In genomic region chr9:100520586-100520985, GRCm38 (mm10) we compare ENCODE assay signal across 8 mouse cellular contexts. TPM values are rescaled to one million over a fixed set of nuclear protein-coding genes. Genes with fewer than 3 reads are reported as not detected.
A peak's percentile ranks its signal among the peaks of the same experiment; 100 is the strongest.
DNase-seq lines count a peak whose midpoint lies in the region; ATAC-seq and TF ChIP-seq lines count a peak whose summit lies in the region.

No protein-coding gene starts in this region.

- no peaks in the 10 kb centered on the region for H3K36me3 ChIP-seq in forebrain, embryonic 12.5 days (replicated peaks)
- no peaks in the 10 kb centered on the region for H3K36me3 ChIP-seq in forebrain, embryonic 16.5 days (ENCODE audit: control insufficient read depth, insufficient read depth)
- H3K36me3 ChIP-seq in intestine, embryonic 16.5 days (ENCODE audit: control insufficient read depth, insufficient read depth, low read length): no peaks in the 10 kb centered on the region
- H3K36me3 ChIP-seq in liver, embryonic 11.5 days (ENCODE audit: control insufficient read depth, insufficient read depth, low read length): no peaks in the 10 kb centered on the region

- no peak overlapping the region for H3K27ac ChIP-seq in forebrain, embryonic 12.5 days
- H3K27ac ChIP-seq in forebrain, embryonic 16.5 days (ENCODE audit: low read length): no peak overlapping the region
- H3K27ac ChIP-seq in bone marrow, adult 2 months (ENCODE audit: control insufficient read depth, insufficient read depth, low read depth, low read length, poor library complexity): no peak overlapping the region
- no peak overlapping the region for H3K27ac ChIP-seq in intestine, embryonic 16.5 days (ENCODE audit: low read length)
- no peak overlapping the region for H3K27ac ChIP-seq in liver, embryonic 11.5 days (ENCODE audit: low read depth, low read length)

- no peaks in the 10 kb centered on the region for H3K4me1 ChIP-seq in forebrain, embryonic 12.5 days
- no peaks in the 10 kb centered on the region for H3K4me1 ChIP-seq in forebrain, embryonic 16.5 days (replicated peaks; ENCODE audit: control insufficient read depth, insufficient read depth, low read length)
- no peaks in the 10 kb centered on the region for H3K4me1 ChIP-seq in bone marrow, adult 2 months (ENCODE audit: control insufficient read depth, insufficient read depth, low read length)
- no peaks in the 10 kb centered on the region for H3K4me1 ChIP-seq in intestine, embryonic 16.5 days (ENCODE audit: control insufficient read depth, insufficient read depth, low read length)
- peaks cover 5% of the 10 kb centered on the region; the same call in 1 of the 2 replicates for H3K4me1 ChIP-seq in liver, embryonic 11.5 days (replicated peaks; ENCODE audit: control insufficient read depth, insufficient read depth, low read length)

- H3K27me3 ChIP-seq in forebrain, embryonic 12.5 days: no peaks in the 10 kb centered on the region
- no peaks in the 10 kb centered on the region for H3K27me3 ChIP-seq in forebrain, embryonic 16.5 days (replicated peaks; ENCODE audit: control insufficient read depth, insufficient read depth, low read length)
- no peaks in the 10 kb centered on the region for H3K27me3 ChIP-seq in intestine, embryonic 16.5 days (replicated peaks; ENCODE audit: control insufficient read depth, insufficient read depth, low read length)
- no peaks in the 10 kb centered on the region for H3K27me3 ChIP-seq in liver, embryonic 11.5 days (replicated peaks; ENCODE audit: control insufficient read depth, insufficient read depth, low read length)

- no peak overlapping the region for H3K4me2 ChIP-seq in forebrain, embryonic 12.5 days
- no peak overlapping the region for H3K4me2 ChIP-seq in forebrain, embryonic 16.5 days (ENCODE audit: low read length)
- H3K4me2 ChIP-seq in intestine, embryonic 16.5 days (ENCODE audit: low read depth, low read length): no peak overlapping the region
- no peak overlapping the region for H3K4me2 ChIP-seq in liver, embryonic 11.5 days

- WGBS in forebrain, embryonic 12.5 days: 2% methylated on average over 2 of the region's 2 CpGs
- 2% methylated on average over 2 of the region's 2 CpGs for WGBS in forebrain, embryonic 16.5 days
- WGBS in bone marrow, adult 2 months: 4% methylated on average over 2 of the region's 2 CpGs
- WGBS in intestine, embryonic 16.5 days: 6% methylated on average over 2 of the region's 2 CpGs
- 3% methylated on average over 2 of the region's 2 CpGs for WGBS in liver, embryonic 11.5 days

- H3K9me3 ChIP-seq in forebrain, embryonic 12.5 days: no peaks in the 10 kb centered on the region
- H3K9me3 ChIP-seq in forebrain, embryonic 16.5 days (ENCODE audit: control insufficient read depth, low read length): no peaks in the 10 kb centered on the region
- no peaks in the 10 kb centered on the region for H3K9me3 ChIP-seq in intestine, embryonic 16.5 days (ENCODE audit: control insufficient read depth, low read length)
- H3K9me3 ChIP-seq in liver, embryonic 11.5 days (ENCODE audit: control insufficient read depth, low read length): no peaks in the 10 kb centered on the region

- 0 out of 2 replicates have a peak, but pooled peaks have one; percentile 20 for ATAC-seq in forebrain, embryonic 12.5 days (ENCODE audit: low FRiP score)
- no peak for ATAC-seq in forebrain, embryonic 16.5 days
- ATAC-seq in erythroid progenitor cell, adult 5-6 weeks (replicated peaks; ENCODE audit: low FRiP score, poor library complexity, severe bottlenecking): peak; percentile 73; the same call in 1 of the 2 replicates
- peak; percentile 33; the same call in 1 of the 2 replicates for ATAC-seq in intestine, embryonic 16.5 days
- 0 out of 2 replicates have a peak, but pooled peaks have one; percentile 29 for ATAC-seq in liver, embryonic 11.5 days (replicated peaks; ENCODE audit: low FRiP score)

- peak; percentile 48 for DNase-seq in A20 (ENCODE audit: low read depth, low spot score)
- no peak for DNase-seq in liver, embryonic 11.5 days (ENCODE audit: low spot score)
- peak; percentile 30 for DNase-seq in right cerebral cortex, postnatal 4 days

- no peak overlapping the region for H3K4me3 ChIP-seq in forebrain, embryonic 12.5 days (replicated peaks)
- H3K4me3 ChIP-seq in forebrain, embryonic 16.5 days (replicated peaks; ENCODE audit: low read length): no peak overlapping the region
- no peak overlapping the region for H3K4me3 ChIP-seq in bone marrow, adult 2 months (replicated peaks; ENCODE audit: control insufficient read depth, low read depth, low read length)
- no peak overlapping the region for H3K4me3 ChIP-seq in intestine, embryonic 16.5 days (ENCODE audit: low read length)
- no peak overlapping the region for H3K4me3 ChIP-seq in liver, embryonic 11.5 days (ENCODE audit: low read depth, low read length)

- no peak for TF ChIP-seq POLR2A in bone marrow, adult 2 months (IDR thresholded peaks at IDR 0.05; ENCODE audit: borderline replicate concordance, control insufficient read depth, low read depth, low read length)

- TF ChIP-seq CTCF in bone marrow, adult 2 months (IDR thresholded peaks at IDR 0.05; ENCODE audit: control insufficient read depth, insufficient read depth, low read length): 0 out of 2 replicates have a peak, but pooled peaks have one; percentile 12

- H3K9ac ChIP-seq in forebrain, embryonic 12.5 days: no peak overlapping the region
- no peak overlapping the region for H3K9ac ChIP-seq in forebrain, embryonic 16.5 days (replicated peaks; ENCODE audit: low read depth, low read length)
- H3K9ac ChIP-seq in intestine, embryonic 16.5 days (ENCODE audit: low read depth, low read length): no peak overlapping the region
- H3K9ac ChIP-seq in liver, embryonic 11.5 days (ENCODE audit: low read depth, low read length): no peak overlapping the region

RNA-seq across cellular contexts. Expression of gene Nck1, which starts 25.3 kb away (rescaled TPM):
- polyA plus RNA-seq in forebrain, embryonic 12.5 days (2016; fragmentation: Nextera tagmentation; extraction: Ambion mirVana): 63.6 and 68.6 TPM in 2 replicates
- 44.8 and 47.3 TPM in 2 replicates for polyA plus RNA-seq in forebrain, embryonic 16.5 days (2015; fragmentation: Nextera tagmentation; extraction: Ambion mirVana)
- polyA plus RNA-seq in bone marrow, adult 2 months (2011; ENCODE audit: insufficient read depth, insufficient read length, low replicate concordance, missing spikeins): 13.2 and 21.5 TPM in 2 replicates
- 20.5 and 21.3 TPM in 2 replicates for total RNA-seq in erythroid progenitor cell, adult 5-6 weeks (2015; ENCODE audit: low replicate concordance)
- 20.2 and 43.7 TPM in 2 replicates for total RNA-seq in erythroid progenitor cell, adult 5-6 weeks (2017; ENCODE audit: low replicate concordance)
- 56.9 and 57.8 TPM in 2 replicates for polyA plus RNA-seq in intestine, embryonic 16.5 days (2015; fragmentation: Nextera tagmentation; extraction: Ambion mirVana)
- polyA plus RNA-seq in liver, embryonic 11.5 days (2014; fragmentation: Nextera tagmentation; extraction: Ambion mirVana): 51.6 and 51.9 TPM in 2 replicates

RNA-seq across cellular contexts. Expression of gene Il20rb, which starts 34.0 kb away (rescaled TPM):
- 1.3 and 1.6 TPM in 2 replicates for polyA plus RNA-seq in forebrain, embryonic 12.5 days (2016; fragmentation: Nextera tagmentation; extraction: Ambion mirVana)
- polyA plus RNA-seq in forebrain, embryonic 16.5 days (2015; fragmentation: Nextera tagmentation; extraction: Ambion mirVana): 0.53 and 0.60 TPM in 2 replicates
- polyA plus RNA-seq in bone marrow, adult 2 months (2011; ENCODE audit: insufficient read depth, insufficient read length, low replicate concordance, missing spikeins): 1.4 and 2.3 TPM in 2 replicates
- not detected in 2 replicates for total RNA-seq in erythroid progenitor cell, adult 5-6 weeks (2015; ENCODE audit: low replicate concordance)
- 0.64 TPM in 1 of 2 replicates, not detected in the other for total RNA-seq in erythroid progenitor cell, adult 5-6 weeks (2017; ENCODE audit: low replicate concordance)
- 0.98 and 1.1 TPM in 2 replicates for polyA plus RNA-seq in intestine, embryonic 16.5 days (2015; fragmentation: Nextera tagmentation; extraction: Ambion mirVana)
- polyA plus RNA-seq in liver, embryonic 11.5 days (2014; fragmentation: Nextera tagmentation; extraction: Ambion mirVana): 0.59 and 0.78 TPM in 2 replicates

RNA-seq across cellular contexts. Expression of gene Slc35g2, which starts 50.3 kb away (rescaled TPM):
- polyA plus RNA-seq in forebrain, embryonic 12.5 days (2016; fragmentation: Nextera tagmentation; extraction: Ambion mirVana): 8.1 and 9.0 TPM in 2 replicates
- 6.7 and 8.4 TPM in 2 replicates for polyA plus RNA-seq in forebrain, embryonic 16.5 days (2015; fragmentation: Nextera tagmentation; extraction: Ambion mirVana)
- polyA plus RNA-seq in bone marrow, adult 2 months (2011; ENCODE audit: insufficient read depth, insufficient read length, low replicate concordance, missing spikeins): 0.95 TPM in 1 of 2 replicates, not detected in the other
- not detected in 2 replicates for total RNA-seq in erythroid progenitor cell, adult 5-6 weeks (2015; ENCODE audit: low replicate concordance)
- total RNA-seq in erythroid progenitor cell, adult 5-6 weeks (2017; ENCODE audit: low replicate concordance): not detected in 2 replicates
- polyA plus RNA-seq in intestine, embryonic 16.5 days (2015; fragmentation: Nextera tagmentation; extraction: Ambion mirVana): 3.9 and 4.0 TPM in 2 replicates
- polyA plus RNA-seq in liver, embryonic 11.5 days (2014; fragmentation: Nextera tagmentation; extraction: Ambion mirVana): 2.4 and 4.1 TPM in 2 replicates
